Mouse (Mus musculus): Measurements from ENCODE around the gene Nup214.
"Not testable (repeated sequence)": the region's sequence is repeated elsewhere in the genome, so short reads cannot be mapped to it uniquely, and the experiment has no call there.

GRCm38 (mm10) chr2:32040646-32041045 lies 66.4 kb downstream of the Nup214 start:
- not testable (repeated sequence) for TF ChIP-seq CHD1 (IDR thresholded peaks at IDR 0.05; ENCODE audit: low read depth, low read length); ELF1 (IDR thresholded peaks at IDR 0.05; ENCODE audit: low read depth, low read length); MAFK (IDR thresholded peaks at IDR 0.05; ENCODE audit: insufficient replicate concordance, low read length); POLR2AphosphoS2 (IDR thresholded peaks at IDR 0.05; ENCODE audit: low read depth, low read length); BHLHE40 (IDR thresholded peaks at IDR 0.05; ENCODE audit: low read depth, low read length); POLR2A (IDR thresholded peaks at IDR 0.05; ENCODE audit: low read depth, low read length); IRF4 (IDR thresholded peaks at IDR 0.05; ENCODE audit: low read depth, low read length); CHD2 (IDR thresholded peaks at IDR 0.05; ENCODE audit: low read length); CTCF (conservative IDR thresholded peaks at IDR 0.05 in 1 of 2, IDR thresholded peaks at IDR 0.05 in 1 of 2; ENCODE audit: low read depth in 2 of 2, low read length in 2 of 2); MAX (IDR thresholded peaks at IDR 0.05; ENCODE audit: low read length); ZNF384 (IDR thresholded peaks at IDR 0.05; ENCODE audit: low read depth, low read length); USF1 (IDR thresholded peaks at IDR 0.05; ENCODE audit: low read depth, low read length); TBP (conservative IDR thresholded peaks at IDR 0.05; ENCODE audit: low read depth, low read length); E2F4 (IDR thresholded peaks at IDR 0.05; ENCODE audit: insufficient replicate concordance, low read depth, low read length)

Measured in CH12.LX (cell line).